In genomic region chr4:97575447-97575846, GRCm38 (mm10) we compare ENCODE assay signal across 11 mouse cellular contexts.
DNase-seq lines count a peak whose midpoint lies in the region; ATAC-seq lines count a peak whose summit lies in the region.
"Had no signal": no experiment of that assay in that cellular context is flagged by ENCODE, and none has a peak within 500 bp of the region (broad histone marks: within the 10 kb centered on the region; RNA-seq: fewer than 3 reads in every experiment).

No protein-coding gene starts in this region.

- H3K9ac ChIP-seq in limb, embryonic 15.5 days = no peak overlapping the region
- H3K9ac ChIP-seq: heart, embryonic 12.5 days had no signal

- no peaks in the 10 kb centered on the region; the same call in 1 of the 2 replicates for H3K27me3 ChIP-seq in limb, embryonic 15.5 days
- H3K27me3 ChIP-seq: heart, embryonic 12.5 days; Patski had no signal

- DNase-seq in Muller cell, postnatal 12 days (ENCODE audit: inconsistent ontology term) = peak; percentile 79
- peak; percentile 66 for DNase-seq in embryo, embryonic 10 days (ENCODE audit: low spot score)
- peak; percentile 55 to 64 for DNase-seq in frontal cortex, postnatal 36 days (ENCODE audit: low spot score in 2 of 2)
- DNase-seq in thymus, postnatal 10 days (ENCODE audit: low spot score in 2 of 2) = no peak
- no peak for DNase-seq in urinary bladder, postnatal 14 days (ENCODE audit: low spot score)
- DNase-seq: thymus, adult 2 months had no signal

- H3K4me2 ChIP-seq in limb, embryonic 15.5 days = no peak overlapping the region
- H3K4me2 ChIP-seq: heart, embryonic 12.5 days had no signal

- H3K36me3 ChIP-seq in limb, embryonic 15.5 days = no peaks in the 10 kb centered on the region
- H3K36me3 ChIP-seq: heart, embryonic 12.5 days had no signal

- WGBS in limb, embryonic 15.5 days = 6% methylated on average over 5 of the region's 5 CpGs

- ATAC-seq in limb, embryonic 15.5 days (ENCODE audit: insufficient number of reproducible peaks, low FRiP score, low TSS enrichment, low read depth) = peak; percentile 79
- no peak for ATAC-seq in granulocyte monocyte progenitor cell, adult 5-6 weeks (replicated peaks; ENCODE audit: poor library complexity, severe bottlenecking)
- no peak for ATAC-seq in megakaryocyte, adult 5-6 weeks (ENCODE audit: poor library complexity, severe bottlenecking)
- ATAC-seq: Patski had no signal

- H3K27ac ChIP-seq in limb, embryonic 15.5 days = no peak overlapping the region

- peaks cover 20% of the 10 kb centered on the region for H3K4me1 ChIP-seq in limb, embryonic 15.5 days
- H3K4me1 ChIP-seq: heart, embryonic 12.5 days had no signal

- no peaks in the 10 kb centered on the region for H3K9me3 ChIP-seq in limb, embryonic 15.5 days
- H3K9me3 ChIP-seq: heart, embryonic 12.5 days had no signal

- H3K4me3 ChIP-seq in limb, embryonic 15.5 days = no peak overlapping the region
- H3K4me3 ChIP-seq: heart, embryonic 12.5 days had no signal

Comparison
In these comparisons a context has a peak if more than half of its experiments do, and no peak if none do; other contexts are left out.
1. DNase-seq: peak in Muller cell, postnatal 12 days (single experiment), embryo, embryonic 10 days (single experiment) and frontal cortex, postnatal 36 days (2 of 2); none in thymus, postnatal 10 days (0 of 2) and urinary bladder, postnatal 14 days (single experiment).